Mouse (Mus musculus) liver, embryonic 13.5 days (tissue): ENCODE data around the gene Glipr1l3. TPM values are rescaled to one million over a fixed set of nuclear protein-coding genes. Genes with fewer than 3 reads are reported as not detected.
"Not testable (repeated sequence)": the region's sequence is repeated elsewhere in the genome, so short reads cannot be mapped to it uniquely, and the experiment has no call there.

ENCODE experiments used
- ATAC-seq: fragments of 200-750 bp; cut with Nextera tagmentation; 2 replicates; pipeline ENCODE4 v1.8.0; 2017; ENCODE audit warnings: low read depth, mild to moderate bottlenecking, moderate number of reproducible peaks, moderate library complexity
- DNase-seq: peaks from one replicate; pipeline ENCODE4 v3.0.0; 2022
- H3K27ac ChIP-seq: fragments of 300-500 bp; sonication (generic); 2 replicates; pipeline ENCODE4 v1.5.1; 2015; ENCODE audit warnings: moderate library complexity, mild to moderate bottlenecking, inconsistent platforms
- H3K27me3 ChIP-seq: fragments of 300-500 bp; sonication (generic); 2 replicates; pipeline ENCODE4 v1.6.1; 2015; ENCODE audit warnings: mild to moderate bottlenecking, inconsistent platforms
- H3K36me3 ChIP-seq: fragments of 300-500 bp; sonication (generic); 2 replicates; pipeline ENCODE4 v1.6.1; 2015; ENCODE audit warnings: mild to moderate bottlenecking, inconsistent platforms
- H3K4me1 ChIP-seq: fragments of 300-500 bp; sonication (generic); replicated peaks from 2 replicates; pipeline ENCODE4 v1.6.1; 2015; ENCODE audit warnings: inconsistent platforms
- H3K4me2 ChIP-seq: fragments of 300-500 bp; sonication (generic); 2 replicates; pipeline ENCODE4 v1.6.1; 2015; ENCODE audit warnings: inconsistent platforms, mild to moderate bottlenecking, moderate library complexity
- H3K4me3 ChIP-seq: fragments of 300-500 bp; sonication (generic); replicated peaks from 2 replicates; pipeline ENCODE4 v1.5.1; 2015; ENCODE audit warnings: mild to moderate bottlenecking, inconsistent platforms
- H3K9ac ChIP-seq: fragments of 300-500 bp; sonication (generic); 2 replicates; pipeline ENCODE4 v1.6.1; 2015; ENCODE audit warnings: mild to moderate bottlenecking, inconsistent platforms
- H3K9me3 ChIP-seq: fragments of 300-500 bp; sonication (generic); replicated peaks from 2 replicates; pipeline ENCODE4 v1.6.1; 2016; ENCODE audit warnings: inconsistent platforms
- WGBS: fragments of 180-500 bp; shearing (Covaris S2); methylation state at CpG from one replicate; pipeline ENCODE4 v1.1.7; 2015; ENCODE audit not compliant: insufficient replicate concordance; 5-methylcytosine and 5-hydroxymethylcytosine counted together
- polyA plus RNA-seq: library from polyadenylated mRNA; unstranded; fragments of >200 nt; fragmentation: Nextera tagmentation; extraction: Ambion mirVana; gene quantifications from 2 replicates; pipeline ENCODE4 v1.2.1, GENCODE M21; 2015

Glipr1l3 gene
- polyA plus RNA-seq, result not detected in 2 replicates

DNA sequence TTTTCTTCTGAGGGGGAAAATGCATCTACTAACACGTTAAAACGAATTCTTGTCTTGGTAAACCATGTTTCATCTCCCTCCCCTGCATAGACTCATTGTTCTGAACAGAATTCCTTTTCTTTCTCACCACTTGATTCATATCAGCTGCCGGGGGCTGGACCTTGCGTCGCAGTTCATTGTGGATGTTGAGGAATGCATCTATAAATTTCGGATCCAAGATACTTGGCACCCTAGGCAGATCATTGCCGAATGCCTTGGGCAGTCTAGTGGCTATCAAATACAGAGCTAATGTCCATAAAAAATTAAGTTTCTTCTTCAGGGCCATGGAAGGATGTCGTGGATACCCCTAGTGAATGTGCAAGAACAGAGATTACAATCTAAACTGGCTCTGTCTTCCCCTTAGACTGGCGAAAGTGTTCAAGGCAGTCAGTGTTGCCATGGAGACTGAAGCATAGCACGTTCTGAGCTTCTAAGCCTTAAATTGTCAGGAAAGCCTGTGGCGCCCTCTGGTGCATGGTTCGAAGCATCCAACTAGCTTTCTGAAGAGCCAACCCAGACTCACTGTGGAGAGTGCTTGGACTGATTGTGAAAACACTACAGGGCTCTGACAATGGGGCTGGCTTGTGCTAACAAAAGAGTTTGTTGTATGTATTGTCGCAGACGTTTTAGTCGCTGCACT, at the start of gene Glipr1l3:
Gene Glipr1l3, minus strand, starts transcription at position 446 of the 679 bp plus-strand sequence.
- not testable (repeated sequence) for H3K27ac ChIP-seq, H3K36me3 ChIP-seq, H3K9ac ChIP-seq, H3K27me3 ChIP-seq, H3K4me3 ChIP-seq, H3K4me2 ChIP-seq, H3K9me3 ChIP-seq, H3K4me1 ChIP-seq
- WGBS, result 21% methylated on average over 15 of the region's 15 CpGs
- peak; percentile 17 for DNase-seq
- ATAC-seq, result peak; percentile 57

DNA sequence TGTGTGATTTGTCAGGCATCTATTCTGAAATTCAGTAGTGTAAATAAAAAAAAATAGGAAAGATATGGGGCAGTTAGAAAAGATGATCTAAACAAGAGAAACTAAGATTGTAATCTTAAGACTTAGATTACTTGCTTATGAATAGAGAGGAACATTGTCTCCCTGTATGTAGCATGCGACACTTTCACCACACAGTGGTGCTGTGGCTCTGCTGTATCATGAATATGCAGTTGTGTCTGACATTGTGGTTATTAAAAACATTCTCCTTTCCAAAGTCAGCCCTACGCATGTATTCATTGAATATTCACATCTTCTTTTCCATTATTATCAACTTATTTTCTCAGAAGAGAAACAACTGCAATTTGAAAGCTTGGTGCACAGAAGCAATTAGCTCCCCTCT, 43.3 kb upstream of the Glipr1l3 start:
- Histone ChIP-seq H3K36me3 (no peaks in the 10 kb centered on the region), H3K9me3 (no peaks in the 10 kb centered on the region), H3K4me3 (no peak overlapping the region), H3K27me3 (no peaks in the 10 kb centered on the region), H3K27ac (no peak overlapping the region), H3K4me2 (no peak overlapping the region), H3K4me1 (no peaks in the 10 kb centered on the region), H3K9ac (no peak overlapping the region)
- 57% methylated on average over 2 of the region's 2 CpGs for WGBS
- DNase-seq (no peak), ATAC-seq (no peak)

- not testable (repeated sequence) for ATAC-seq, H3K4me2 ChIP-seq, H3K4me1 ChIP-seq, H3K9me3 ChIP-seq, H3K4me3 ChIP-seq, H3K27ac ChIP-seq, DNase-seq, H3K9ac ChIP-seq, H3K27me3 ChIP-seq, H3K36me3 ChIP-seq
- 61% methylated on average over 2 of the region's 2 CpGs for WGBS
These were observed 33.8 kb upstream of the Glipr1l3 start for GRCm38 (mm10) chr10:112193919-112194318.

DNA sequence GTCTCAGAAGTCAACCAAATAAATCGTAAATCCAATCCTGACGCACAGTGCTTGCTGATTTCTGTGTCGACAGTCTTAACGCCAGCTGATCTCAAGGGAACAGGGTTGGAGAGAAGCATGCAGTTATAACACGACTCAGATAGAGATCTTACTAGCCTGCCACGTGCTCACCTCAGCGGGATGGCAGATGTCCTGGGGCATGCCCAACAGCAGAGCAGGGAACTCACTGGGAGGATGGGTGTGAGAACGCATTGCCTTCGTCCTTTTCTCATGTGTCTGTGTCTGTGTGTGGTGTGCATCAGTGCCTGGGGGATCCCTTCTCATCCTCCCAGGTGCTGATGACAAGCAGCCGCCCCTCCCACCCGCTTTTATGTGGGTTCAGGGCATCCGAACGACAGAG, 16.9 kb upstream of the Glipr1l3 start:
- H3K27ac ChIP-seq, H3K9me3 ChIP-seq, H3K4me2 ChIP-seq, H3K27me3 ChIP-seq, ATAC-seq, H3K4me3 ChIP-seq, H3K36me3 ChIP-seq, H3K9ac ChIP-seq, DNase-seq, H3K4me1 ChIP-seq: not testable (repeated sequence)
- WGBS, result 43% methylated on average over 13 of the region's 13 CpGs

GRCm38 (mm10) chr10:112163168-112163766, 3.1 kb upstream of the Glipr1l3 start, which contains the start of gene Caps2:
Caps2 (plus strand) TSS chr10:112163621.
- ATAC-seq (0 out of 2 replicates have a peak, but pooled peaks have one; percentile 36), DNase-seq (no peak)
- no peak within 1 kb of the TSS for H3K27ac ChIP-seq
- no peaks in the 10 kb centered on the region for H3K27me3 ChIP-seq
- H3K9me3 ChIP-seq, result no peaks in the 10 kb centered on the region
- H3K9ac ChIP-seq, result no peak within 1 kb of the TSS
- H3K36me3 ChIP-seq, result no peaks in the 10 kb centered on the region
- no peak within 1 kb of the TSS for H3K4me2 ChIP-seq
- 27% methylated on average over 4 of the region's 4 CpGs for WGBS
- no peak within 1 kb of the TSS for H3K4me3 ChIP-seq
- no peaks in the 10 kb centered on the region for H3K4me1 ChIP-seq

GRCm38 (mm10) chr10:112139834-112140233, 20.3 kb downstream of the Glipr1l3 start:
- Histone ChIP-seq H3K27me3 (no peaks in the 10 kb centered on the region), H3K9me3 (no peaks in the 10 kb centered on the region), H3K9ac (no peak overlapping the region), H3K4me3 (no peak overlapping the region), H3K4me1 (no peaks in the 10 kb centered on the region), H3K36me3 (no peaks in the 10 kb centered on the region), H3K4me2 (no peak overlapping the region), H3K27ac (no peak overlapping the region)
- WGBS, result 29% methylated on average over 2 of the region's 2 CpGs
- peak; percentile 39; the same call in 1 of the 2 replicates for ATAC-seq
- no peak for DNase-seq

DNA sequence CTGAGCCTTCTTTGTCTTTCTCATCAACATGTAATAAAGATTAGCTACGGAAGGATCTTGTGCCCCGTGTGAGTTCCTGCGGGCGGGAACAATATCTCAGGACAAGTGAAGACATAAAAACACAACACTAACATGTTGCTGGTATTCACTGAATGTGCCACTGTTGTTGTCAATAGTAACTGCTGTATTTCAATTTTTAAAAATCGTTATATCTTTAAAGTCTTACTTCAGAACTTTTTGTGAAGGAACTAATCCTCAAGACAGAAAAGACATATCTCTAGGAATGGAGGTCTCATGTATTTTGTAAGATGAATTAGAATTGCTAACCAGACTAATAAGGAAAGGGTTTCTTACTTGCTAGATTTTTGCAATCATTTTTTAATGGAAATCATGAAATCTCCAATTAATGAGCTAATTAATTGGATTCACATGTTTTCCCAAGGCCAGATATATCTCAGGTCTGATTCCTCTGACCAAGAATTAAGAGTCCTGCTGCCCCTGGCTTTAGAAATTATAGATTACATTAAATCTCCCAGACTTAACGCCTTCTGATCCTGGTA, 21.2 kb downstream of the Glipr1l3 start:
- no peak for DNase-seq
- 33% methylated on average over 6 of the region's 6 CpGs for WGBS
- Histone ChIP-seq H3K4me1 (no peaks in the 10 kb centered on the region), H3K4me2 (peak overlapping the region; percentile 46), H3K36me3 (no peaks in the 10 kb centered on the region), H3K27ac (no peak overlapping the region), H3K27me3 (no peaks in the 10 kb centered on the region), H3K9ac (no peak overlapping the region), H3K9me3 (no peaks in the 10 kb centered on the region), H3K4me3 (peak overlapping the region; percentile 31)
- ATAC-seq, result no peak

DNA sequence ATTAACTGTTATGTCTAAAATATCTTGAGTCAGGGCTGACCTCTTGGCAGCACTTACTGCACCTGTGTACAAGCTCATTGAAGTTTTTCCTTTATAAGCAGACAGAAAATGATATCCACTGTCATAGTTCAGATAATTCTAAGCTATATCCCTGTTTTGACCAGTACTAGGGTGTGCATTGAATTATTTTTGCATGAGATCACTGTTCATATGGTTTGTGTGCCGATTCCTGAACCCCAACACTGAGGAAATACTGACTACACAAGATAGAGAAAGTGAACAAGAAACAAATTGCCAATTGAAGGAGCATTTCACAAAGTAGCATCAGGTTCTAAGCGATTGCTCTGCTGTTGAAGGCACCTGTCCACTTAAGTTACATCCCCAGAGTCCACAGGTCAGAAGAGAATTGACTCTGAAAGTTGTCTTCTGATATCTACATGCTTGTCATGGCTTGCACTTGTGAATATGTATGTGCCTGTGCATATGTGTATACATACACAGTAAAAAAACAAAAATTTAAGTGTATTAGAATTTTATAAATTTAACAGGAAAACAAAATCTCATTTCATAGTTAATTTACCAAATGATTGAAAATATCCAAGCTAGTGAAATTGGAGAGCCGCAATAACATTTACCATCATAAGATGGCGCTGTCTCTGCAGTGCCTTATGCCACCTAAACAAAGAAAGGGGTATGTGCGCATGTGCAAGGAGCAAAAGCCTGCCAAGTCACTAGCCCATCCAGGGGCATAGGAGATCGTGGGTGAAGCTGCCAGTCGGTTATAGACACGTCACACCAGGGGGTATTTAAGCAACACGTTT, 21.9 kb downstream of the Glipr1l3 start:
- Histone ChIP-seq H3K27me3 (no peaks in the 10 kb centered on the region), H3K36me3 (no peaks in the 10 kb centered on the region), H3K4me1 (no peaks in the 10 kb centered on the region), H3K9ac (no peak overlapping the region), H3K4me2 (peak overlapping the region; percentile 46), H3K27ac (no peak overlapping the region), H3K4me3 (peak overlapping the region; percentile 31), H3K9me3 (no peaks in the 10 kb centered on the region)
- ATAC-seq, result peak; percentile 72; the same call in 1 of the 2 replicates
- peak; percentile 46 for DNase-seq
- WGBS, result 14% methylated on average over 9 of the region's 9 CpGs

DNA sequence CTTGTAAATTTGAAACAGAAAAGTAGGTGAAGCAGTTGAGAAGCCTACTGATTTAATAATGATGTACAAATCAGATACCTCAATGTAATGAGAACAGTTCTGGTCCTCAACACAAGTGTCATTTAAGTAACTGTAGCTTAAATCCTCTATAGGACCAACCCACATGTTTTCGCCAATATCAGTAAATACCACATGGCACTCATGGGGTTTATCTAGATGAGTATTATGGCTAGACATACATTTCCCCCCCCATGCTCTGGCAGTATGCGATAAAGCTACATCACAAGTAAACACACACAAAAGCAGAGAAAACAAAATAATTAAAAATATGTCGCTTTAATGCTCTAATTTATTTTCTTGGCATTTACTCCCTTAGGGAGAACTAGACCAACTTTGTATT, 27.9 kb downstream of the Glipr1l3 start:
- peak; percentile 78 for ATAC-seq
- Histone ChIP-seq H3K4me1 (no peaks in the 10 kb centered on the region), H3K27me3 (no peaks in the 10 kb centered on the region), H3K9ac (no peak overlapping the region), H3K9me3 (no peaks in the 10 kb centered on the region), H3K4me3 (no peak overlapping the region), H3K27ac (no peak overlapping the region), H3K4me2 (no peak overlapping the region), H3K36me3 (no peaks in the 10 kb centered on the region)
- 62% methylated on average over 3 of the region's 3 CpGs for WGBS
- no peak for DNase-seq

DNA sequence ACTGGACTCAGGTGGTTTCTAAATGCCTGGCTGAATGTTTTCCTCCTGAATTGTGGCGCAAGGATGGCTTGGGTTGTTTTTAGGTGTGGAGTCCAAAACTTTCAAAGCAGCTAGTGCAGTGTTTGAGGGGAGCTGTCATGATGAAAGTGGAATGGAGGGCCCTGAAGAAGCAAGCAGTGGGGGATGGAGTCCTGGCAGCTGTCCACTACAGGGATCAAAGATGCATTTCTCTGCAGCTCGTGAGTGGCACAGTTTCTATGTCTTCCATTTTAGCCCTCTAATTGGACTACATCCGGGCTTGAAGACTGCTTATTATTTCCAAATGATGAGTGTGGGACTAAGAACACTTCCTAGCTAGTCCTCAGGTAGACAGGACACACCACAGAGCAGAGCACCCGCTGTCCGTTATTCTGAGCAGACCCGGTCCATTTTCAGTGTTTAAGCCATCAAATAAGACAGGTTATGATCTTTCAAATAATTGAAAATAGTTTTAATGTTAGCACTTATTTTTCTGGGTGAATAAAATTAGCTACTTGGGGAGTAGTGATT, 32.4 kb downstream of the Glipr1l3 start:
- not testable (repeated sequence) for H3K4me1 ChIP-seq, H3K27me3 ChIP-seq, H3K9me3 ChIP-seq, H3K4me2 ChIP-seq, H3K27ac ChIP-seq, DNase-seq, H3K36me3 ChIP-seq, ATAC-seq, H3K9ac ChIP-seq, H3K4me3 ChIP-seq
- WGBS, result 70% methylated on average over 6 of the region's 6 CpGs

DNA sequence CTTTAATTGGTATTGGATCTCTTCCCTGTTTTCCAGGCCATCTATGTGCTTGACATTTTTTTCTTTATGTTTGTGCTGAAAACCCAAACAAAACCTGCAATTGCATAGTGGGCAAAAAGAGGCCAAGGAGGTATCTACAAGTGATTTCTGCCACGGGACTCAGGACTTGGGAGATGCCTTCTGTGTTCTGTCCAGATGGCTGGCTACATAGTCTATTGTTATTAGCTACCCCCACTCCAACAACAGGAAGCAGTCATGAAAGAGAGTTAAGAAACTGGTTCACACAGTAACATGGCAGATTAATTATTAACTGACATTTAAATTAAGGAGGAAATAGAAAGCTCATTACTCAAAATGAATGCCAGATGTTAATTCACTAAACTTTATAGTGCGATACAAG, 35.0 kb downstream of the Glipr1l3 start:
- 51% methylated on average over 2 of the region's 2 CpGs for WGBS
- H3K4me3 ChIP-seq, DNase-seq, H3K4me2 ChIP-seq, H3K27me3 ChIP-seq, ATAC-seq, H3K36me3 ChIP-seq, H3K9ac ChIP-seq, H3K4me1 ChIP-seq, H3K9me3 ChIP-seq, H3K27ac ChIP-seq: not testable (repeated sequence)
